Mouse (Mus musculus) forebrain, embryonic 10.5 days (tissue): Measurements from ENCODE around the gene Smarcd1. TPM values are rescaled to one million over a fixed set of nuclear protein-coding genes. Genes with fewer than 3 reads are reported as not detected.

Source experiments
- DNase-seq: peaks from one replicate; pipeline ENCODE4 v3.0.0-alpha.2; 2017; ENCODE audit warnings: low spot score; ENCODE audit errors: extremely low spot score
- H3K27ac ChIP-seq: fragments of 300-500 bp; sonication (generic); 2 replicates; pipeline ENCODE4 v1.5.1; 2016; ENCODE audit warnings: mild to moderate bottlenecking
- H3K27me3 ChIP-seq: fragments of 300-500 bp; sonication (generic); 2 replicates; pipeline ENCODE4 v1.6.1; 2016; ENCODE audit warnings: mild to moderate bottlenecking; ENCODE audit not compliant: poor library complexity, severe bottlenecking
- H3K36me3 ChIP-seq: fragments of 300-500 bp; sonication (generic); replicated peaks from 2 replicates; pipeline ENCODE4 v1.6.1; 2016; ENCODE audit warnings: mild to moderate bottlenecking, moderate library complexity
- H3K4me1 ChIP-seq: fragments of 300-500 bp; sonication (generic); 2 replicates; pipeline ENCODE4 v1.6.1; 2016
- H3K4me3 ChIP-seq: fragments of 300-500 bp; sonication (generic); 2 replicates; pipeline ENCODE4 v1.5.1; 2016; ENCODE audit warnings: mild to moderate bottlenecking, moderate library complexity
- H3K9me3 ChIP-seq: fragments of 300-500 bp; sonication (generic); 2 replicates; pipeline ENCODE4 v1.6.1; 2016; ENCODE audit warnings: mild to moderate bottlenecking, moderate library complexity
- WGBS: fragments of 180-500 bp; shearing (Covaris S2); methylation state at CpG from one replicate; pipeline ENCODE4 v1.1.7; 2016; 5-methylcytosine and 5-hydroxymethylcytosine counted together
- polyA plus RNA-seq: library from polyadenylated mRNA; unstranded; fragments of >200 nt; fragmentation: Nextera tagmentation; extraction: Ambion mirVana; gene quantifications from 2 replicates; pipeline ENCODE4 v1.2.1, GENCODE M21; 2016

The Smarcd1 gene
- polyA plus RNA-seq, 1 experiment from 2014 or later = 91.5 TPM

- no peak overlapping the region for H3K27ac ChIP-seq
- no peaks in the 10 kb centered on the region for H3K27me3 ChIP-seq
- peaks cover 12% of the 10 kb centered on the region for H3K4me1 ChIP-seq
- H3K9me3 ChIP-seq = no peaks in the 10 kb centered on the region
- DNase-seq = no peak
- 94% methylated on average over 10 of the region's 10 CpGs for WGBS
- H3K36me3 ChIP-seq = peaks cover 97% of the 10 kb centered on the region
- no peak overlapping the region for H3K4me3 ChIP-seq
These were observed 8.6 kb downstream of the Smarcd1 start for GRCm38 (mm10) chr15:99710221-99711190.

GRCm38 (mm10) chr15:99711491-99711890 lies 9.6 kb downstream of the Smarcd1 start:
- WGBS = 83% methylated on average over 3 of the region's 3 CpGs
- Histone ChIP-seq H3K4me3 (no peak overlapping the region), H3K4me1 (peaks cover 22% of the 10 kb centered on the region), H3K9me3 (no peaks in the 10 kb centered on the region), H3K36me3 (peaks cover 99% of the 10 kb centered on the region), H3K27me3 (no peaks in the 10 kb centered on the region), H3K27ac (no peak overlapping the region)
- DNase-seq = no peak

GRCm38 (mm10) chr15:99712666-99713559 lies 11.0 kb downstream of the Smarcd1 start:
- no peak overlapping the region; the same call in 1 of the 2 replicates for H3K4me3 ChIP-seq
- peaks cover 98% of the 10 kb centered on the region for H3K36me3 ChIP-seq
- H3K27ac ChIP-seq = no peak overlapping the region
- peaks cover 32% of the 10 kb centered on the region for H3K4me1 ChIP-seq
- 73% methylated on average over 13 of the region's 13 CpGs for WGBS
- no peaks in the 10 kb centered on the region for H3K9me3 ChIP-seq
- no peak for DNase-seq
- no peaks in the 10 kb centered on the region for H3K27me3 ChIP-seq

- H3K36me3 ChIP-seq = peaks cover 98% of the 10 kb centered on the region
- H3K4me3 ChIP-seq = no peak overlapping the region
- no peak overlapping the region for H3K27ac ChIP-seq
- WGBS = 87% methylated on average over 3 of the region's 3 CpGs
- DNase-seq = no peak
- no peaks in the 10 kb centered on the region for H3K9me3 ChIP-seq
- no peaks in the 10 kb centered on the region for H3K27me3 ChIP-seq
- H3K4me1 ChIP-seq = peaks cover 38% of the 10 kb centered on the region
These were observed 11.6 kb downstream of the Smarcd1 start for GRCm38 (mm10) chr15:99713569-99713968.

- Histone ChIP-seq H3K4me1 (peaks cover 40% of the 10 kb centered on the region), H3K27ac (no peak overlapping the region), H3K36me3 (peaks cover 98% of the 10 kb centered on the region), H3K4me3 (no peak overlapping the region), H3K9me3 (no peaks in the 10 kb centered on the region), H3K27me3 (no peaks in the 10 kb centered on the region)
- WGBS = 79% methylated on average over 4 of the region's 4 CpGs
- no peak for DNase-seq
These were observed 12.3 kb downstream of the Smarcd1 start for GRCm38 (mm10) chr15:99714206-99714605.

- 53% methylated on average over 7 of the region's 7 CpGs for WGBS
These were observed 12.9 kb downstream of the Smarcd1 start for GRCm38 (mm10) chr15:99714858-99715257.

GRCm38 (mm10) chr15:99715361-99715865 lies 13.5 kb downstream of the Smarcd1 start:
- no peak overlapping the region for H3K4me3 ChIP-seq
- no peaks in the 10 kb centered on the region for H3K27me3 ChIP-seq
- 78% methylated on average over 13 of the region's 13 CpGs for WGBS
- no peak for DNase-seq
- peak overlapping the region; percentile 2; the same call in 1 of the 2 replicates for H3K27ac ChIP-seq
- peaks cover 96% of the 10 kb centered on the region for H3K36me3 ChIP-seq
- H3K4me1 ChIP-seq = peaks cover 40% of the 10 kb centered on the region
- H3K9me3 ChIP-seq = no peaks in the 10 kb centered on the region

More at GRCm38 (mm10) chr15:99714858-99715257, 12.9 kb downstream of the Smarcd1 start:
- Histone ChIP-seq H3K4me1 (peaks cover 40% of the 10 kb centered on the region), H3K4me3 (no peak overlapping the region), H3K27ac (no peak overlapping the region), H3K36me3 (peaks cover 96% of the 10 kb centered on the region), H3K27me3 (no peaks in the 10 kb centered on the region), H3K9me3 (no peaks in the 10 kb centered on the region)
- peak; percentile 76 for DNase-seq

GRCm38 (mm10) chr15:99715982-99716746 lies 14.2 kb downstream of the Smarcd1 start:
- 78% methylated on average over 11 of the region's 11 CpGs for WGBS
- H3K9me3 ChIP-seq = no peaks in the 10 kb centered on the region
- H3K27ac ChIP-seq = peak overlapping the region; percentile 2; the same call in 1 of the 2 replicates
- DNase-seq = no peak
- H3K27me3 ChIP-seq = no peaks in the 10 kb centered on the region
- no peak overlapping the region for H3K4me3 ChIP-seq
- peaks cover 96% of the 10 kb centered on the region for H3K36me3 ChIP-seq
- H3K4me1 ChIP-seq = peaks cover 40% of the 10 kb centered on the region

- no peak for DNase-seq
- Histone ChIP-seq H3K9me3 (no peaks in the 10 kb centered on the region), H3K4me1 (peaks cover 40% of the 10 kb centered on the region), H3K27me3 (no peaks in the 10 kb centered on the region), H3K4me3 (no peak overlapping the region), H3K27ac (no peak overlapping the region), H3K36me3 (peaks cover 95% of the 10 kb centered on the region)
- 89% methylated on average over 12 of the region's 12 CpGs for WGBS
These were observed 14.9 kb downstream of the Smarcd1 start for GRCm38 (mm10) chr15:99716814-99717213.

- H3K4me3 ChIP-seq = no peak within 1 kb of the TSS
- DNase-seq = no peak
- WGBS = 74% methylated on average over 26 of the region's 26 CpGs
- H3K4me1 ChIP-seq = peaks cover 38% of the 10 kb centered on the region
- no peaks in the 10 kb centered on the region for H3K9me3 ChIP-seq
- no peaks in the 10 kb centered on the region for H3K27me3 ChIP-seq
- H3K36me3 ChIP-seq = peaks cover 94% of the 10 kb centered on the region
- peak within 1 kb of the TSS; percentile 12; the same call in 1 of the 2 replicates for H3K27ac ChIP-seq
These were observed 15.7 kb downstream of the Smarcd1 start, which contains the start of gene Gpd1 for GRCm38 (mm10) chr15:99717386-99718334. Gpd1 (plus strand) TSS chr15:99717515.

GRCm38 (mm10) chr15:99718461-99719021 lies 16.6 kb downstream of the Smarcd1 start:
- Histone ChIP-seq H3K27me3 (no peaks in the 10 kb centered on the region), H3K9me3 (no peaks in the 10 kb centered on the region), H3K36me3 (peaks cover 91% of the 10 kb centered on the region), H3K4me1 (peaks cover 41% of the 10 kb centered on the region), H3K4me3 (no peak overlapping the region), H3K27ac (no peak overlapping the region)
- whole genome bisulfite sequencing = 88% methylated on average over 9 of the region's 9 CpGs
- DNase-seq = no peak
